Mouse (Mus musculus) embryonic fibroblast, embryonic 13.5 days (primary cell): ENCODE measurements around the gene Iqschfp. TPM values are rescaled to one million over a fixed set of nuclear protein-coding genes. Genes with fewer than 3 reads are reported as not detected.

Source experiments
- H3K27ac ChIP-seq: 2 replicates; pipeline ENCODE4 v1.5.1; 2012; ENCODE audit warnings: low read length, control low read depth, inconsistent platforms; ENCODE audit not compliant: insufficient read depth
- H3K4me1 ChIP-seq: 2 replicates; pipeline ENCODE4 v1.6.1; 2011; ENCODE audit warnings: low read length; ENCODE audit not compliant: control insufficient read depth, insufficient read depth
- H3K4me3 ChIP-seq: 2 replicates; pipeline ENCODE4 v1.5.1; 2011; ENCODE audit warnings: mild to moderate bottlenecking, control low read depth, low read length; ENCODE audit not compliant: insufficient read depth
- CTCF ChIP-seq: IDR thresholded peaks from 2 replicates; pipeline ENCODE4 v1.5.1; 2011; ENCODE audit warnings: mild to moderate bottlenecking, control low read depth, low read length, moderate library complexity, borderline replicate concordance; ENCODE audit not compliant: insufficient read depth
- POLR2A ChIP-seq: IDR thresholded peaks from 2 replicates; pipeline ENCODE4 v1.6.1; 2011; ENCODE audit warnings: low read depth, mild to moderate bottlenecking, control low read depth, low read length, moderate library complexity
- polyA plus RNA-seq: library from polyadenylated mRNA; stranded (reverse); fragments of >200 nt; gene quantifications from 2 replicates; pipeline ENCODE4 v1.2.4, GENCODE M21; 2011; ENCODE audit warnings: low read depth; ENCODE audit not compliant: missing spikeins, insufficient read length

The Iqschfp gene
- polyA plus RNA-seq, 1 experiment: not detected

DNA sequence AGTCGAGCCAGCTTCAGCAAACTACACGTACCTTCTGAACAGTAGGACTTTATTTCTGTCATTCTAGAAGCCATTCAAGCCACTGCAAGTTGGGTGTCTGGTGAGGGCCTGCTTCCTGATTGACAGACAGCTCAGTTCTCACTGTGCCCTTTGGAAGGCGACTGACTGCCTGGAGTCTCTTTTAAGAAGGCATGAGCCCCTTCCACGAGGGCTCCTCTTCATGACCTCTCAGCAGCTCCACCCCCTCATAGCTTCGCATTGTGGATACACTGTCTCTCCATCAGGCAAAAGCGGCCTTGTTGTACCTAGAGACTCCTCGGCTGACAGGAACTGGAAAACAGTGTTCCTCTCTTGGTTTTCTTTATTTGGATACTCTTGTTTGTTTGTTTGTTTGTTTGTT lies 676.7 kb downstream of the Iqschfp start:
- TF ChIP-seq CTCF: no peak
- no peak for TF ChIP-seq POLR2A
- Histone ChIP-seq H3K27ac (no peak overlapping the region), H3K4me1 (peaks cover 8% of the 10 kb centered on the region), H3K4me3 (no peak overlapping the region)

DNA sequence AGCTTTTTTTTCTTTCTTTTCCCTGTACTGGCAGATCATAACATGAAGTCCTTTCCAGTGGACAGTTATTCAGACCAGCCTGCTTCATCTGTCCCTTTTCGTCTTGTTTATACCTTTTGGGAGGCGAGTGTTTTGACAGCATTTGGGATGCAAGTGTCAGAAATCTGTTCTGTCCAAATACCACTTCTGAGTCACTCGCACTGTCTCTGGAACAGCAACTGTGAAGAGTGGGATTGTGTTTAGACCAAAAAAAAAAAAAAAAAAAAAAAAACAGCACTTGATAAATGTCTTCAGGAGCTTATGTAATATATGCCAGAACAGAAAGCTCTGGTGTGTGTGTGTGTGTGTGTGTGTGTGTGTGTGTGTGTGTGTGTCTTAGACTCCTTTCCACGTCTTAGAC lies 678.3 kb downstream of the Iqschfp start:
- H3K4me3 ChIP-seq: no peak overlapping the region
- TF ChIP-seq POLR2A (no peak), CTCF (no peak)
- no peak overlapping the region for H3K27ac ChIP-seq
- peaks cover 8% of the 10 kb centered on the region for H3K4me1 ChIP-seq

DNA sequence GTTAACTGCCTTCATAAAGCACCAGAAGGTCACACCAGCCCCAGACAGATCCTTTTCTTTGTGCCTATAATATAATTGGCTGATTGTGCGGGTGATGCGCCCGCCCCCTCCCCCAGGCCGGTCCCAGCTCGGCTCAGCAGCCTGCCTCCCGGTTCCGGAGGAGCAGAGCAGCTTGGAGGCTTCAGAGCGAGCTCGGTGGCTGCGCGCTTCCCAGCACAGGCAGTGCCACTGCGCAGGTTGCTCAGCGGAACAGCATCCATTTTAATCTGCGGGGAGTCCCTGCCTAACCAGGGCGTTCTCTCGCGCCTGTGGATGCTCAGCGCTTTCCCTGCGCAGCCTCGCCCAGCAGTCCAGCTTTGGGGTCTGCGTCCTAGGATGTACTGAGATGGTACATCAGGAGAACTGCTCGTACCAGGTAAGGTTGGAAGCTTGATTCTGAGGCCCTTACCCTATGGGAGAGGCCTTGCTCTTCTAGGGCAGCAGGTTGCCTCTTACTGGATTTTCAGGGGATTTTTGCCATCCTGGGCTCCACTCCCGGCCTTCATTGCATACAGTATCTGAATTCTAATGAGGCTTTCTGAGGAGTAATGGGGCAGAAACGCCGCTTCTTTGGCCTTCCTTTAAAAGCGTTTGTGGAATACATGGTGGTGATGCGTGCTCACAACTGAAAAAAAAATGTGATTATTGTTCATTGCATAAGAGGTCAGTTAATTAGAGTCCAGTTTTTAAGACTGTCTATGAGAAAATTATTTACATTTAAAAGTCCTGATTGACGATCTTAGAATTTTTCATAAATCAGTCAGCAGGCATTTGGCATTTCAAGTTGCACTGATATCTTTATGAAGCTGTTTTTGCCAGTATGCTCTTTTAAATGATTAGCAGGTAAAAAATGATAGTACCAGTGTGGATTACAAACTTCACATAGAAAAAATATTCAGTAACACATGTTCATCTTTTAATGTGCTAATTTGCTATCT lies 680.5 kb downstream of the Iqschfp start:
- no peak overlapping the region for H3K27ac ChIP-seq
- TF ChIP-seq CTCF (no peak), POLR2A (0 out of 2 replicates have a peak, but pooled peaks have one; percentile 29)

DNA sequence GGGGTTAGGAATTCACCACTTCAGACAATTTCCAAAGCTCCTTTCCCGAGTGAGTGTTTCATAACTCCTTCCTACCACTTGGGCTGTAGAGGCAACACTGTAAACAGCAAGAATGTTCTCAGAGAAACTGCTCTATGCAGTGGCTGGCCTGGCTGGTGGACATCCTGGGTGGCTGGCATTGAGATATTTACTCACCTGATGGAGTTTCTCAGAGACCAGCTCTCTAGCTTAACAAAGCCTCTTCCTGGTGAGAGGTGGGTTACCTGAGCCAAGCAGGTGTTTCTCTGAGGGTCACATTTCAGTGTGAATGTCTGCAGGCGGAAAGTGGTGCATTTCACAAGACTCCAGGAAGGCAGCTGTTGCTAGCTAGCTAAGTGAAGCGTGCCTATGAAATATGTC lies 681.2 kb downstream of the Iqschfp start:
- H3K4me1 ChIP-seq: peaks cover 6% of the 10 kb centered on the region; the same call in 1 of the 2 replicates
- H3K4me3 ChIP-seq: no peak overlapping the region
- no peak overlapping the region for H3K27ac ChIP-seq
- TF ChIP-seq CTCF (no peak), POLR2A (no peak)

More for the DNA sequence above, 680.5 kb downstream of the Iqschfp start:
- Histone ChIP-seq H3K4me3 (no peak overlapping the region), H3K4me1 (peaks cover 8% of the 10 kb centered on the region; the same call in 1 of the 2 replicates)

DNA sequence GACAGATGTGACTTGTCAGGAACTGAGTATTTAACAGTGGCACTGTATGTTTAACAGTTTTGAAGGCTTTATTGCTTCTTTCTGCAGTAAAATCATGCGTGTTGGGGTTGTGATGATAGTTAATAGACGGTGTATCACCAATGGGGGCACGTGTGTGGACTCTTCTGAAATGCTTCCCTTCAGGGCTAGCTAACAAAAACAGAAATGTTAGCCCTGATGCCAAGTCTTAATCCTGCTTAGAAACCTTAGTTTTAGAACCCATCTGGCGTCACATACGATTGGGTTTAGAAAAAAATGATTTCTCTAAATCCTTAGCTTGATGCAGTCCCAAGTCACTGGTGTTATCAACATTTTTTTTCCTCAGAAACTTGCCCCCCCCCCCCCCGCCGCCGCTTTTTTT lies 682.1 kb downstream of the Iqschfp start:
- Histone ChIP-seq H3K4me1 (peaks cover 6% of the 10 kb centered on the region; the same call in 1 of the 2 replicates), H3K4me3 (no peak overlapping the region)

DNA sequence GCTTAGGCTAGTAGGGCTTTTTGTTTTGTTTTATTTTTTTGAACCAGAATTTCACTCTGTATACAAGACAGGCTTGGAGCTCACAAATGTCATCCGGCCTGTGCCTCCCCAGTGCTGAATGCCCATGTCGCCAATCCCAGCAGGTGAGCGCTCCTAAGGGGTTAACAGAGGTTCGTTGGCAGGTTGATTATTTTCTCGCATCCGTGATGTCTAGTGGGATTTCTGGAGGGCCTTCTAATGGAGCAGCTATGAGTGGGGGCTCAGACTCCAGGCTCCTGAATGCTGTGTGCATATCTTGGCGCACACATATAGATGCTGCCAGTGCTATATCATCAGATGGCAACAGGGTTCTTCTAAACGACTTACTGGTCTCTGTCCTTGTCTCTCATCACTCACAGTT lies 682.5 kb downstream of the Iqschfp start:
- peaks cover 6% of the 10 kb centered on the region; the same call in 1 of the 2 replicates for H3K4me1 ChIP-seq
- H3K4me3 ChIP-seq: no peak overlapping the region
- TF ChIP-seq CTCF: no peak
- TF ChIP-seq POLR2A: no peak
- no peak overlapping the region for H3K27ac ChIP-seq

More for the DNA sequence above, 682.1 kb downstream of the Iqschfp start:
- no peak overlapping the region for H3K27ac ChIP-seq
- no peak for TF ChIP-seq POLR2A
- no peak for TF ChIP-seq CTCF

DNA sequence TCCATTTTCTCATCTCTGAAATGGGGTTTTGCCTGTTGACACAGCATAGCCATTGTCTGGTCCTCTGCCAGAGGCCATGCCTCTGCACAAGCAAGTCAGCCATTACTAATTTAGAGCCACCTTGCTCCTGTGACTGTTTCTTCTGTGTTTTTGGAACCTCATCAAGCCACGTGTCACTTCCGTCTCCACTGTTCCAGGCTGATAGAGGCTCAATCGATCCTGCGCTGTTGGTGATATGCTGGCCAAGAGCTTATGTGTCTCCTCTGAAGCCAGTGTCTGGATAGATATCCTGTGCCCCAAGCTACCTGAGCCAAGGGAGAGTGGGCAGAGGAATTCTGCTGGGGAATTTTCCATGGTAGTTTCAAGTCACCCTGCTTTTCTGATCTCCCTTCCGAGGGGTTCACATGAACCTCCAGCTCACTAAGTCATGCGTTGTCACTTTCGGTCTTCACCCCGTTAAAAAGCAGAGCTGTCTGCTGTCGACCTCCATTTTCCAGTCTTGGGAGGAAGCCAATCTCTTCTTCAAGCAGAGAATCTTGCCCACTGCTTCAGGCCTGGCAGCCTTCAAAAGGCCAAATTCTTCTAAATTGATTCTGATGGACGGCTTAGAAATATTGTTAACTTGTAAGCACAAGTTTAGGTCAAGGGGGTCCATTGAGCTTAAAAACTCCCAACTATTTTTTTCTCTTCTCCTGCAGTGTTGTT lies 683.8 kb downstream of the Iqschfp start:
- H3K27ac ChIP-seq: no peak overlapping the region
- H3K4me1 ChIP-seq: peaks cover 6% of the 10 kb centered on the region; the same call in 1 of the 2 replicates
- H3K4me3 ChIP-seq: no peak overlapping the region
- TF ChIP-seq POLR2A (no peak), CTCF (no peak)

DNA sequence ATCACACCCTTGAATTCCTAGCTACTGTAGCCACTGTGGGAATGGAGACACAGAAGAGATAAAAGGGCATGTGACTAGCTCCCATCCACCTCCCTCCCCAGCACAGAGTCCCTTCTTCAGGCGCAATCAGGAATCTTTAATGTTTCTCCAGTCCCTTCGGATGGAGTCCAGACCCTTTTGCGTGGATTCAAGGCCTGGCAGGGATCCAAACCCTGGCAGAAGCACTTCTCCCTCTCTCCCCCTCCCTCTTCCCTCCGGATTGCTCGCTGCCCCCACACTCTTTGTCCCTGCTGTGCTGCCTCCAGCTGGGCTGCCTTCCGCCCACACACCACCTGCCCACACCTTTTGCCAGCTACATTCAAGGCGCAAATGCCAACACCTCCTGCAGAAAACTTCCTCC lies 684.4 kb downstream of the Iqschfp start:
- H3K27ac ChIP-seq: no peak overlapping the region
- peaks cover 6% of the 10 kb centered on the region; the same call in 1 of the 2 replicates for H3K4me1 ChIP-seq
- TF ChIP-seq POLR2A (no peak), CTCF (no peak)
- no peak overlapping the region for H3K4me3 ChIP-seq

DNA sequence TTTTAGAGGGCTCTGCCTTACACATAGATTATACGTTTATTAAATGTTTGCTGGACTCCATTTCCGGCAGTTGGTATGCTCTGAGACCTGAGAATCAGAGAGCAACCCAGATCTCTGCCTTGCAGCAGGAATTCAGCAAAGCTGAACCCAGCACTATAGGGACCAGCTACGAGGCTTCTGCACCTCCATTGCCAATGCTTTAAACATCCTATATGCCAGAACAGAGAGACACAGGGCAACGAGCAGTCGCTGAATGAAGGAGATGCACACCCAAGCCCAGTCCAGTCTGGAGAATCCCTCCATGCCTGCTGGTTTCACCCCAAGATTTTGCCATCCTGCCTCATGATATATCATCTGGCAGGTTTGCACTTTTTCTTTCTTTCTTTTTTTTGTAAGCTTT lies 684.9 kb downstream of the Iqschfp start:
- TF ChIP-seq POLR2A: no peak
- TF ChIP-seq CTCF: no peak
- H3K4me3 ChIP-seq: no peak overlapping the region
- H3K27ac ChIP-seq: no peak overlapping the region
- peaks cover 6% of the 10 kb centered on the region; the same call in 1 of the 2 replicates for H3K4me1 ChIP-seq

DNA sequence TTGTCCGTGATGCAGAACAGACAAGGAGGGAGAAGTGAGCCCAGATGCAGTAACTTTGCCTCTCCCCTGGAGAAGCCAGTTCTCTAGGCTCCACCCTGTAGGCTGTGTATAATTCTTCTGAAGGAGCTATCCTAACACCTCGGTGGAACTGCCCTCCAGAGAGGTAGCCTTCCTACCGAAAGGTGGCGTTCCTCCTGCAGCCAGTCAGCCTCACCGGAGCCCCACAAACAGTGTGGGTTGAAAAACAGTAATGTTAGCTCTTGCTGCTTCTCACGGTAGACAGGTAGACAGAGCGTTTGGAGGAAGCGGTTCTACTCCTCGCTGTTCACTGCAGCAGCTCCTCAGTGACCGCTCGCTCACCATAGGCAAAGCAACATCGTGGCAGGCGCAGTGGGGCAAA lies 689.6 kb downstream of the Iqschfp start:
- peaks cover 11% of the 10 kb centered on the region for H3K4me1 ChIP-seq
- H3K4me3 ChIP-seq: no peak overlapping the region
- no peak overlapping the region for H3K27ac ChIP-seq
- TF ChIP-seq CTCF (no peak), POLR2A (no peak)
